Mouse (Mus musculus) ES-Bruce4 (cell line): ENCODE measurements around the gene Krt24.
A peak's percentile ranks its signal among the peaks of the same experiment; 100 is the strongest.

Source experiments
- CTCF ChIP-seq: IDR thresholded peaks from one replicate; pipeline ENCODE4 v1.8.1; 2011; ENCODE audit warnings: low read depth, low read length
- EP300 ChIP-seq: IDR thresholded peaks from 2 replicates; pipeline ENCODE4 v1.6.1; 2011; ENCODE audit warnings: low read depth, low read length; ENCODE audit not compliant: insufficient read depth
- POLR2A ChIP-seq: IDR thresholded peaks from one replicate; pipeline ENCODE4 v1.8.1; 2011; ENCODE audit warnings: low read length; ENCODE audit not compliant: insufficient read depth

DNA sequence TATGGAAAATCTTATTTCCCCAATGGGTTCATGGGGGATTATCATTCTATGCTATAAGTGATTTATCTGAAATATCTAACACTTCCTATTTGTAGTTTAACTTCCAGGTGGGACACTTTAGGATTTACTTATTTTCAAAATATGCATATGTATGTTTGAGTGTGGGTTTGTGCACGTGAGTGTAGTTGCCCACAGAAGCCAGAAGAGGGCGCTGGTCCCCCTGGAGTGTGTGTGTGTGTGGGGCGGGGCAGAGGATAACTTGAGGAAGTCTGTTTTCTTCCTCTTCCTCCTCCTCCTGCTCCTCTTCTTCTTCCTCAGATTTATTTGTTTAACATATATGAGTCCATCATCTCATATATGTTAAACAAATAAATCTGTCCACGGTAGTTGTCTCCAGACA lies 28.8 kb downstream of the Krt24 start:
- TF ChIP-seq POLR2A (no peak), CTCF (peak; percentile 47), EP300 (no peak)
